Mouse (Mus musculus) small intestine, adult 2 months (tissue): ENCODE measurements around the gene Prkcb. TPM values are rescaled to one million over a fixed set of nuclear protein-coding genes. Genes with fewer than 3 reads are reported as not detected.

Source experiments
- H3K27ac ChIP-seq: fragments of 200-500 bp; 2 replicates; pipeline ENCODE4 v1.5.1; 2012; ENCODE audit warnings: low read depth, low read length, control low read depth, inconsistent platforms; ENCODE audit not compliant: insufficient read depth
- H3K27me3 ChIP-seq: fragments of 200-500 bp; 2 replicates; pipeline ENCODE4 v1.6.1; 2012; ENCODE audit warnings: mild to moderate bottlenecking, moderate library complexity, low read length, inconsistent platforms; ENCODE audit not compliant: control insufficient read depth, insufficient read depth
- H3K36me3 ChIP-seq: fragments of 200-500 bp; 2 replicates; pipeline ENCODE4 v1.6.1; 2012; ENCODE audit warnings: mild to moderate bottlenecking, low read length, control low read depth, inconsistent platforms; ENCODE audit not compliant: control insufficient read depth, insufficient read depth
- H3K4me1 ChIP-seq: fragments of 200-500 bp; 2 replicates; pipeline ENCODE4 v1.6.1; 2012; ENCODE audit warnings: low read length, inconsistent platforms, mixed read lengths; ENCODE audit not compliant: control insufficient read depth, insufficient read depth, insufficient read length
- H3K4me3 ChIP-seq: fragments of 200-500 bp; 2 replicates; pipeline ENCODE4 v1.5.1; 2012; ENCODE audit warnings: low read depth, mild to moderate bottlenecking, control low read depth, inconsistent platforms, low read length, moderate library complexity
- CTCF ChIP-seq: fragments of 200-500 bp; IDR thresholded peaks from 2 replicates; pipeline ENCODE4 v1.5.1; 2012; ENCODE audit warnings: low read depth, mild to moderate bottlenecking, control low read depth, inconsistent platforms, low read length, moderate library complexity, mixed read lengths; ENCODE audit not compliant: insufficient replicate concordance, insufficient read length; ENCODE audit errors: extremely low read depth
- POLR2A ChIP-seq: fragments of 200-500 bp; IDR thresholded peaks from 2 replicates; pipeline ENCODE4 v1.6.1; 2012; ENCODE audit warnings: low read depth, mild to moderate bottlenecking, control low read depth, inconsistent platforms, low read length, moderate library complexity
- WGBS: fragments of 180-500 bp; shearing (Covaris S2); methylation state at CpG from one replicate; pipeline ENCODE4 v1.1.7; 2018; 5-methylcytosine and 5-hydroxymethylcytosine counted together
- polyA plus RNA-seq: library from polyadenylated mRNA; depleted of rRNA; stranded (reverse); fragments of >200 nt; gene quantifications from 2 replicates; pipeline ENCODE4 v1.2.3, GENCODE M21; 2012

Gene Prkcb
- polyA plus RNA-seq, 1 experiment = 6.1 TPM

DNA sequence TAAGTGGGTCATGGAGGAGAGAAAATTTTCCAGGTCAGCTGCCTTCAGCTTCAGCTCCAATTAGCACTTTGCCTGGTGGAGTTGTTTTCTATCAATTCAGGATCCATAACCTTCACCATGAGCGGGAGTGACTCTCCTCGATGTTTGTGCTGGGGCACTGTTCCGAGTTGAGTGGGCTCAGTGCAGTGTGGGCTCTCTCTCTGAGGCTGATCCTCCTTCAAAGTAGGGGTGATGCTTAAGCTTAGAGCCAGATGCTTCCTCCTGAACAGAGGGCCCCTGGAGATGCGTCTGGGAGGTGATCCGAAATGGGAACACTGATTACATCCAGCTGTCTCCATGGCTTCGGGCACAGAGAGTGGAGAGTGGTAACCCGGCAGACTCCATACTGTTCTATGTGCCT, 308.8 kb downstream of the Prkcb start:
- H3K27me3 ChIP-seq = no peaks in the 10 kb centered on the region
- H3K27ac ChIP-seq = no peak overlapping the region
- WGBS = 90% methylated on average over 7 of the region's 7 CpGs
- no peaks in the 10 kb centered on the region for H3K4me1 ChIP-seq
- no peak overlapping the region for H3K4me3 ChIP-seq
- no peaks in the 10 kb centered on the region for H3K36me3 ChIP-seq
- TF ChIP-seq POLR2A = no peak
- TF ChIP-seq CTCF = no peak

DNA sequence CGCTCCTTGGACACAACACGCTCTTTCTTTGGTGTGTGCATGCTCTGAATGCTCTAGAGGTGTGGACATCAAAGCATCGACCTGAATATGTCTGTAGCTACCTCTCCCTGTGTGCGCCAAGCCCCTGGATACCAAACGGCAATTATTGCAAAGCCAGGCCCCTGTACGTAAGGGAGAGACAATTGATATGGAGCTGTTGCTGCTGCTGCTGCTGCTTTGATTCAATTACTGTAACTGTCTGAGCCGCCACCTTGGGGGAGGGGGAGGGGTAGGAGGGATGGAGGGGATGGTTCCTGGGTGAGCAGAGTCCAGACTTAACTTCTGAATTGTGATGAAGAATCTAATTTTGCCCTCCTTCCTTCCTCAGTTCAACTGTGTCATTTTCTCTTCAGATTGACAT, 312.3 kb downstream of the Prkcb start:
- no peak overlapping the region for H3K27ac ChIP-seq
- H3K27me3 ChIP-seq = no peaks in the 10 kb centered on the region
- no peaks in the 10 kb centered on the region for H3K4me1 ChIP-seq
- H3K36me3 ChIP-seq = no peaks in the 10 kb centered on the region
- WGBS = 77% methylated on average over 7 of the region's 7 CpGs
- H3K4me3 ChIP-seq = no peak overlapping the region
- no peak for TF ChIP-seq POLR2A
- no peak for TF ChIP-seq CTCF

DNA sequence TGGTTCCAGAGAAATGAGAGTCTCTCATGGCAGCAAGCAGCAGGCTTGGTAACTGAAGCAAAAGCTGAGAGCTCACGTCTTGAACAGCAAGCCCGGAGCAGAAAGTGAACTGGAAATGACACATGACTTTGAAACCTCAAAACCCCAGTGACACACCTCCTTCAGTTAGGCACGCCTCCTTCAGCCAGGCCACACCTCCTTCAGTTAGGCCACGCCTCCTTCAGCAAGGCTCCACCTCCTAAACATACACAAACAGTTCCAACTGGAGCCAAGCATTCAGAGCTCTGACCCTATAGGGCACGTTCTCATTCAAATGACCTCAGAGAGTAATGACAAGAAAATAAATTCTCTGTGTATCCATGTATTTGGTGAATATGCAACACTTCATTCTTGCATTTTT, 316.5 kb downstream of the Prkcb start:
- Histone ChIP-seq H3K36me3 (no peaks in the 10 kb centered on the region), H3K4me1 (no peaks in the 10 kb centered on the region), H3K4me3 (no peak overlapping the region), H3K27me3 (no peaks in the 10 kb centered on the region), H3K27ac (no peak overlapping the region)
- WGBS = 76% methylated on average over 5 of the region's 5 CpGs
- no peak for TF ChIP-seq CTCF
- TF ChIP-seq POLR2A = no peak

DNA sequence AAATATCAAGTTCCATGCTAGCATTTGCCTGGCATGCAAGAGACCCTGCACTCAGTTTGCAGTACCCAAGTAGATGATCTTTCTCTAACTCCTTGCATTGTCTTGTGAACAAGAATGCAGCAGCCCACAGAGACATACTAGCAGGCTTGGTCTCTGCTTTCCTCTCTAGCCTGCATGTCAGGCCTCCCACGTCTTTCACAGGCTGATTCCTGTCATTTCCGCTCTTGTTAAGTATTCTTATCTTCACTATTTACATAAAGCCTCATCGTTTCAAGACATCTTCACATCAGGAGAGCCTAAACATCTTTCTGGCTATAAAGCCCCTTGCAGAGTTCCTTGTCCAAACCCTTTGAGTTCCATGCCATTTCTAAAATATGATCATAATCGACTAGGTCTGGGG, 320.9 kb downstream of the Prkcb start:
- Histone ChIP-seq H3K27ac (no peak overlapping the region), H3K36me3 (no peaks in the 10 kb centered on the region), H3K27me3 (no peaks in the 10 kb centered on the region), H3K4me1 (no peaks in the 10 kb centered on the region), H3K4me3 (no peak overlapping the region)
- 54% methylated on average over 4 of the region's 4 CpGs for WGBS
- TF ChIP-seq POLR2A = no peak
- no peak for TF ChIP-seq CTCF

DNA sequence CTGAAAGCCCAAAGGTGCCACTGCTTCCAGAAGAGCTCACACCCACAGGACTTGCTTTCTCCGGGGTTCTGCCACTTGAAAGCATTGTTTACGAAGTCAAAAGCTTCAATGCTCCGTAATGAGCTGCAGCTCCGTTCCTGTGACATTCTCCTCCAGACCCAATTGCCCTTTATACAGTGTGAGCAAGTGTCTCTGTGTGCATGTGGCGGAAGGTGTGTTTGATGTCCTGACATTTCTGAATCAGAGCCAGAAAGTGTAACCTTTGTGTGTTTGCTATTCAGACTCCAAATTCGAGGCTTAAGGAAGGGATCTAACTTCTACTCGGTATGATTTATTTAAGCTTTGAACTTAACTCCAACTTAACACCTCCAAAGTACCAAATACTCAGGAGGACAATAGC, 321.6 kb downstream of the Prkcb start:
- no peaks in the 10 kb centered on the region for H3K4me1 ChIP-seq
- 56% methylated on average over 7 of the region's 7 CpGs for WGBS
- no peaks in the 10 kb centered on the region for H3K36me3 ChIP-seq
- H3K4me3 ChIP-seq = no peak overlapping the region
- TF ChIP-seq POLR2A = no peak
- TF ChIP-seq CTCF = no peak
- no peaks in the 10 kb centered on the region for H3K27me3 ChIP-seq
- no peak overlapping the region for H3K27ac ChIP-seq

DNA sequence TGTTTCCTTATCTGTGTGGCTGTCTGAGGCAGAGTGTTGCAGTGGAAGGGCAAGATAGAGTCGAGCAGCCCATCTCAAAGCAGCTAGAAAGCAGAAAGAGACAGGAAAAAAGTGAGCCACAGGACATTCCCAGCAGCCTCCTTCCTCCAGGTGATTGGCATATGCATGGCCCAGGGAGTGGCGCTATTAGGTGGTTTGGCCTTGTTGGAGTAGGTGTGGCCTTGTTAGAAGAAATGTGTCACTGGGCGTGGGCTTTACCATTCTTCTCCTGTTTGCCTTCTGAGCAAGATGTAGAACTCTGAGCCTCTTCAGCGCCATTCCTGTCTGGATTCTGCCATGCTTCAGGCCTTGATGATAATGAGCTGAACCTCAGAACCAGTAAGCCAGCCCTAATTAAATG, 325.3 kb downstream of the Prkcb start:
- H3K27ac ChIP-seq = no peak overlapping the region
- no peaks in the 10 kb centered on the region for H3K27me3 ChIP-seq
- no peak overlapping the region for H3K4me3 ChIP-seq
- TF ChIP-seq POLR2A (no peak), CTCF (no peak)
- no peaks in the 10 kb centered on the region for H3K36me3 ChIP-seq
- WGBS = 73% methylated on average over 4 of the region's 4 CpGs
- no peaks in the 10 kb centered on the region for H3K4me1 ChIP-seq

DNA sequence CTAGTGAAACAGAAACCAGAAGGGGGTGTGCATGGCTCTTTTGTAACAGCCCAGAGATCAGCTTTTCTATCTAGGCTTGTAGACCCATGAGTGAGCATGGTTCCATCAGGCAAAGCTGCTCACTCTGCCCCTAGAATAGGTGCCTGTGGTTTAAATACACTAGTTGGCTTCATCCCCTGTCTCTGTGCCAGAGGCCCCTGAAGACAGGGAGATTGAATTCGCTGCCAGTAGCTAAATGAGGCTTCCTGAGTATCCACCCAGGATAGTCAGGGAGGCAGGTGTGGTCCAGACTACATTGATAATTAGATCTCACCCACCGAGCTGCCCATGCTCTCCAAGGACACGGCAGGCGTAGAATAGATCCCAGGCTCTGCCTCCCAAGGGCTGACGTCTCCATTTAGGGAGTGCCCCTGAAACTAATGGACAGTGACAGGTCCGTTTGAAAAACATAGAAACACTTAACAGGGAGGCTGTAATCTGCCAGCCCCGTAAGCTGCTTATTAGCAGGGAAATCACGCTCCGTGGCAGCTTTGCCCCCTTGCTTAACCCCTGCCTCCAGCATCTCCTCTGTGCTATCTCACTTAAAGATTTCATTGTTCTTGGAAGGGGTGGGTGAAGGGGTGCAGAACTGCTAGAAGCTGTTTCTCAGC, 333.7 kb downstream of the Prkcb start:
- TF ChIP-seq POLR2A = no peak
- no peak for TF ChIP-seq CTCF
- Histone ChIP-seq H3K36me3 (no peaks in the 10 kb centered on the region), H3K27ac (no peak overlapping the region), H3K4me1 (no peaks in the 10 kb centered on the region), H3K27me3 (no peaks in the 10 kb centered on the region), H3K4me3 (no peak overlapping the region)
- WGBS = 51% methylated on average over 9 of the region's 9 CpGs
